Mouse (Mus musculus) inflammation-experienced regulatory T-cells, adult 6 months (primary cell): ENCODE data around the gene Cfap74. TPM values are rescaled to one million over a fixed set of nuclear protein-coding genes. Genes with fewer than 3 reads are reported as not detected.

Source experiments
- ATAC-seq: one replicate; pipeline ENCODE4 v1.8.0; 2017
- polyA plus RNA-seq, 3 experiments: library from polyadenylated mRNA; unstranded; fragments of 100-300 nt; shearing (Covaris generic); gene quantifications; one replicate each; pipeline ENCODE4 v1.2.1; 2017

Cfap74 gene
- polyA plus RNA-seq = 1 to 10 TPM in 2 of 3 experiments, under 1 TPM in 1; 0.47 to 3.1 (median 3.1) TPM

- ATAC-seq = peak; percentile 35
Observed at GRCm38 (mm10) chr4:155409058-155409776, at the start of gene Cfap74. TSS of gene Cfap74 (plus strand) at chr4:155409190.

- ATAC-seq = no peak
Observed at GRCm38 (mm10) chr4:155359560-155360464, 49.2 kb upstream of the Cfap74 start.

GRCm38 (mm10) chr4:155360856-155361255 is 48.1 kb upstream of the Cfap74 start:
- peak; percentile 24 for ATAC-seq

GRCm38 (mm10) chr4:155361303-155361791 is 47.6 kb upstream of the Cfap74 start, which contains the start of gene Prkcz:
TSS of gene Prkcz (minus strand) at chr4:155361361.
- peak; percentile 98 for ATAC-seq

- ATAC-seq = no peak
Observed at GRCm38 (mm10) chr4:155362443-155362842, 46.5 kb upstream of the Cfap74 start.

GRCm38 (mm10) chr4:155366784-155367183 is 42.2 kb upstream of the Cfap74 start:
- no peak for ATAC-seq

GRCm38 (mm10) chr4:155367739-155368138 is 41.3 kb upstream of the Cfap74 start:
- no peak for ATAC-seq

- no peak for ATAC-seq
Observed at GRCm38 (mm10) chr4:155368684-155369083, 40.3 kb upstream of the Cfap74 start.

- no peak for ATAC-seq
Observed at GRCm38 (mm10) chr4:155370737-155371715, 38.0 kb upstream of the Cfap74 start.

GRCm38 (mm10) chr4:155371797-155372735 is 36.9 kb upstream of the Cfap74 start:
- ATAC-seq = no peak

- ATAC-seq = no peak
Observed at GRCm38 (mm10) chr4:155381974-155382373, 27.0 kb upstream of the Cfap74 start.

GRCm38 (mm10) chr4:155382752-155383151 is 26.2 kb upstream of the Cfap74 start:
- no peak for ATAC-seq

- no peak for ATAC-seq
Observed at GRCm38 (mm10) chr4:155383326-155383725, 25.7 kb upstream of the Cfap74 start.

GRCm38 (mm10) chr4:155387166-155387565 is 21.8 kb upstream of the Cfap74 start:
- no peak for ATAC-seq

- no peak for ATAC-seq
Observed at GRCm38 (mm10) chr4:155395471-155395870, 13.5 kb upstream of the Cfap74 start.

- no peak for ATAC-seq
Observed at GRCm38 (mm10) chr4:155396751-155397150, 12.2 kb upstream of the Cfap74 start.

- ATAC-seq = no peak
Observed at GRCm38 (mm10) chr4:155397511-155398221, 11.3 kb upstream of the Cfap74 start, which contains the start of gene Gabrd. TSS of gene Gabrd (minus strand) at chr4:155398112.

GRCm38 (mm10) chr4:155398222-155398540 is 10.8 kb upstream of the Cfap74 start:
- no peak for ATAC-seq

GRCm38 (mm10) chr4:155401121-155401520 is 7.9 kb upstream of the Cfap74 start:
- ATAC-seq = no peak

- ATAC-seq = no peak
Observed at GRCm38 (mm10) chr4:155402489-155402888, 6.5 kb upstream of the Cfap74 start.
